Mouse (Mus musculus) urinary bladder, postnatal 25 days (tissue): ENCODE data around the gene Sowahb.
"Not testable (repeated sequence)": the region's sequence is repeated elsewhere in the genome, so short reads cannot be mapped to it uniquely, and the experiment has no call there.

ENCODE experiments used
- DNase-seq: peaks from one replicate; pipeline ENCODE4 v3.0.0; 2022; ENCODE audit warnings: low spot score

Gene Sowahb

GRCm38 (mm10) chr5:93042831-93043687 is 1.8 kb downstream of the Sowahb start:
- no peak for DNase-seq

- no peak for DNase-seq
Measured at GRCm38 (mm10) chr5:93042031-93042430, 2.8 kb downstream of the Sowahb start.

- DNase-seq: no peak
Measured at GRCm38 (mm10) chr5:93041276-93041675, 3.5 kb downstream of the Sowahb start.

GRCm38 (mm10) chr5:93040095-93040494 is 4.7 kb downstream of the Sowahb start:
- no peak for DNase-seq

GRCm38 (mm10) chr5:93036254-93036653 is 8.6 kb downstream of the Sowahb start:
- DNase-seq: no peak

- DNase-seq: no peak
Measured at GRCm38 (mm10) chr5:93035285-93035684, 9.5 kb downstream of the Sowahb start.

GRCm38 (mm10) chr5:93033087-93033870 is 11.5 kb downstream of the Sowahb start:
- no peak for DNase-seq

- DNase-seq: no peak
Measured at GRCm38 (mm10) chr5:93032621-93033020, 12.2 kb downstream of the Sowahb start.

- DNase-seq: no peak
Measured at GRCm38 (mm10) chr5:93030869-93031268, 14.0 kb downstream of the Sowahb start.

GRCm38 (mm10) chr5:93030411-93030810 is 14.4 kb downstream of the Sowahb start:
- no peak for DNase-seq

GRCm38 (mm10) chr5:93027120-93027675 is 17.6 kb downstream of the Sowahb start:
- DNase-seq: no peak

- no peak for DNase-seq
Measured at GRCm38 (mm10) chr5:93026437-93027119, 18.2 kb downstream of the Sowahb start.

- DNase-seq: no peak
Measured at GRCm38 (mm10) chr5:93024754-93025280, 20.0 kb downstream of the Sowahb start.

- DNase-seq: no peak
Measured at GRCm38 (mm10) chr5:93022126-93022797, 22.6 kb downstream of the Sowahb start.

GRCm38 (mm10) chr5:93020024-93020666 is 24.7 kb downstream of the Sowahb start:
- DNase-seq: no peak

GRCm38 (mm10) chr5:93019207-93019606 is 25.6 kb downstream of the Sowahb start:
- not testable (repeated sequence) for DNase-seq

- DNase-seq: no peak
Measured at GRCm38 (mm10) chr5:93017678-93018077, 27.1 kb downstream of the Sowahb start.

GRCm38 (mm10) chr5:93008256-93008655 is 36.6 kb downstream of the Sowahb start:
- no peak for DNase-seq

GRCm38 (mm10) chr5:93005815-93006341 is 38.9 kb downstream of the Sowahb start:
- DNase-seq: no peak

GRCm38 (mm10) chr5:93005229-93005814 is 39.5 kb downstream of the Sowahb start:
- DNase-seq: no peak
